Mouse (Mus musculus) hindbrain, postnatal 0 days (tissue): ENCODE measurements around the gene Klhl26. TPM values are rescaled to one million over a fixed set of nuclear protein-coding genes. Genes with fewer than 3 reads are reported as not detected.

ENCODE experiments used
- ATAC-seq: fragments of 200-750 bp; cut with Nextera tagmentation; 2 replicates; pipeline ENCODE4 v1.8.0; 2017; ENCODE audit warnings: mild to moderate bottlenecking, moderate TSS enrichment, moderate library complexity
- DNase-seq: peaks from one replicate; pipeline ENCODE4 v3.0.0-alpha.2; 2015; ENCODE audit warnings: low spot score
- H3K27ac ChIP-seq: fragments of 300-500 bp; sonication (generic); 2 replicates; pipeline ENCODE4 v1.5.1; 2014; ENCODE audit warnings: mild to moderate bottlenecking
- H3K27me3 ChIP-seq: fragments of 300-500 bp; sonication (generic); 2 replicates; pipeline ENCODE4 v1.6.1; 2014; ENCODE audit warnings: low read length, mixed read lengths; ENCODE audit not compliant: insufficient read depth
- H3K36me3 ChIP-seq: fragments of 300-500 bp; sonication (generic); 2 replicates; pipeline ENCODE4 v1.6.1; 2014; ENCODE audit warnings: low read length, mixed read lengths; ENCODE audit not compliant: insufficient read depth
- H3K4me1 ChIP-seq: fragments of 300-500 bp; sonication (generic); 2 replicates; pipeline ENCODE4 v1.6.1; 2014; ENCODE audit warnings: antibody characterized with exemption, low read length, mixed read lengths; ENCODE audit not compliant: insufficient read depth
- H3K4me2 ChIP-seq: fragments of 300-500 bp; sonication (generic); 2 replicates; pipeline ENCODE4 v1.6.1; 2014; ENCODE audit warnings: low read depth, mild to moderate bottlenecking, low read length, moderate library complexity, mixed read lengths
- H3K4me3 ChIP-seq: fragments of 300-500 bp; sonication (generic); 2 replicates; pipeline ENCODE4 v1.5.1; 2014; ENCODE audit warnings: low read length
- H3K9ac ChIP-seq: fragments of 300-500 bp; sonication (generic); replicated peaks from 2 replicates; pipeline ENCODE4 v1.6.1; 2014; ENCODE audit warnings: mild to moderate bottlenecking, low read length, moderate library complexity, mixed read lengths
- H3K9me3 ChIP-seq: fragments of 300-500 bp; sonication (generic); 2 replicates; pipeline ENCODE4 v1.6.1; 2016; ENCODE audit warnings: low read length, mixed read lengths
- CTCF ChIP-seq: IDR thresholded peaks from 2 replicates; pipeline ENCODE4 v1.5.1; 2016; ENCODE audit warnings: antibody characterized with exemption, control low read depth, low read depth
- WGBS: fragments of 180-500 bp; shearing (Covaris S2); extraction: QIAGEN DNeasy Blood & Tissue Kit; methylation state at CpG from one replicate; pipeline ENCODE4 v1.1.7; 2014; 5-methylcytosine and 5-hydroxymethylcytosine counted together
- polyA plus RNA-seq: library from polyadenylated mRNA; unstranded; fragments of >200 nt; fragmentation: Nextera tagmentation; extraction: Ambion mirVana; gene quantifications from 2 replicates; pipeline ENCODE4 v1.2.1, GENCODE M21; 2015
- total RNA-seq: library from RNA; depleted of rRNA; stranded (reverse); fragments of >200 nt; gene quantifications from 2 replicates; pipeline ENCODE4 v1.2.3, GENCODE M21; 2014

Gene Klhl26
- total and polyA plus RNA-seq, 2 experiments from 2014 or later: 35.8 to 61.8 TPM

DNA sequence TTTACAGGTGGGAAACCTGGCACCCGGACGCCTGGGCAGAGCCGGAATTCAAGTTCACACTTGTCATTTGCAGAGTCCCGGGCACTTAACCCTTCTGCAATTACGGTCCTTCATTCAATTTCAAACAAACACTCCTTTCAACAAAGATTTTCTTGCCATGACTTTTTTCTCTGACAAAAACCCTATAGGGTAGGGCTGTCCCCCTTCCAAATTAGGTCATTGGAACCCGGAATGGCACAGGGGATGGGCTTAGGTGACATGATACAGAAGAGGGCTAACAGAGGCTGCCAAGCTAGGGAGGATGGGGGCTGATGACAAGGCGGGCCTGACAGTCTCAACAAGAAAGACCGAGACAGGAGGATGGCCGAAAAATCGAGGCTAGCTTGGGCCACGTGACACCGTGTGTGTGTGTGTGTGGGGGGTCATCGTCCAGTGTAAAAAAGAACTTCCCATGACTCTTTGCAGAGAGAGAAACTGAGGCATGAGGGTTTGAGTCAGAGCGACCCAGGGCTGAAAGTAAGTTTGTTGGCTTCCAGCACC is 12.2 kb upstream of the Klhl26 start:
- Histone ChIP-seq H3K4me1 (peaks cover 8% of the 10 kb centered on the region; the same call in 1 of the 2 replicates), H3K27me3 (peaks cover 57% of the 10 kb centered on the region), H3K27ac (no peak overlapping the region), H3K9ac (no peak overlapping the region), H3K4me2 (peak overlapping the region; percentile 34; the same call in 1 of the 2 replicates), H3K9me3 (no peaks in the 10 kb centered on the region), H3K4me3 (peak overlapping the region; percentile 56; the same call in 1 of the 2 replicates), H3K36me3 (no peaks in the 10 kb centered on the region)
- 3% methylated on average over 14 of the region's 14 CpGs for WGBS
- ATAC-seq: no peak
- no peak for DNase-seq
- TF ChIP-seq CTCF: no peak

DNA sequence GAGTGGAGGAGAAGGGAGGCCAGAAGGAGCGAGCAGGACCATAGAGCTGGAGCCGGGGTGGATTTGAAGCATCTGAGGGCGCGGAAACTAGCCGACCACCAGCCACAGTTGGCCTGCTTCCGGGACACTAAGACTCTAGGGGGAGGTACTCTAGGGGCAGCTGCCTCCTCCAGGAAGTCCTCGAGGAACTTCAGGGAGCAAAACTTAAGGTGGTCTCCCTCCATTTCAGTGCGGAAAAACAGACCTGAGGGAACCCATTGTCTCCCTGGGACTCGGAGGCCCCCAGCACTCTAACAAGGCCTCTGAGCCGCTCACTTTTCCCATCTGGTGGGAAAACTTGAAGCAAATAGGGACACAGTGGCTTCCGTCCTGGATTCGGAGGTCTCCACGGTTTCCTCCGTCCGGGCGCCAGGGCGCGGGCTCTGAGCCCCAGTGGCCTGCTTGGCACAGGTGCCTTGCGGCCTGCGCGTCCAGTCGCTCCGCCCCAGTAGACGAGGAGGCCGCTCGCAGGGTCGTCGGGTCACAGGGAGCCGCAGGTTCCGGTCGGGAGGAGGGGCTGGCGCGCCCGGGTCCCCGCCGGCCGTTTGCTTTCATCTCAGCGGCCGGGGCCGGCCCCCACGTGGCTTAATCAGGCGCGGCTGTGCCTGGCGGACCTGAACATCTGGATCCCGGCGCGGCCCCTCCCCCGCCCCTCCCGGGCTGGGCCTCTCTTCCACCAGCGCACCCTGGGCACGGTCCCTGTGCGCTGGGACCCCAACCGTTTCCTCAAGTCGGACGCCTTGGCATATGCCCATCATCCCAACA is 11.4 kb upstream of the Klhl26 start:
- H3K9me3 ChIP-seq: no peaks in the 10 kb centered on the region
- H3K36me3 ChIP-seq: no peaks in the 10 kb centered on the region
- H3K4me2 ChIP-seq: peak overlapping the region; percentile 63
- no peak for ATAC-seq
- peak overlapping the region; percentile 33 for H3K9ac ChIP-seq
- TF ChIP-seq CTCF: no peak
- H3K4me1 ChIP-seq: peaks cover 8% of the 10 kb centered on the region; the same call in 1 of the 2 replicates
- 2% methylated on average over 44 of the region's 55 CpGs for WGBS
- no peak overlapping the region for H3K27ac ChIP-seq
- DNase-seq: no peak
- H3K27me3 ChIP-seq: peaks cover 51% of the 10 kb centered on the region
- peak overlapping the region; percentile 56 for H3K4me3 ChIP-seq

DNA sequence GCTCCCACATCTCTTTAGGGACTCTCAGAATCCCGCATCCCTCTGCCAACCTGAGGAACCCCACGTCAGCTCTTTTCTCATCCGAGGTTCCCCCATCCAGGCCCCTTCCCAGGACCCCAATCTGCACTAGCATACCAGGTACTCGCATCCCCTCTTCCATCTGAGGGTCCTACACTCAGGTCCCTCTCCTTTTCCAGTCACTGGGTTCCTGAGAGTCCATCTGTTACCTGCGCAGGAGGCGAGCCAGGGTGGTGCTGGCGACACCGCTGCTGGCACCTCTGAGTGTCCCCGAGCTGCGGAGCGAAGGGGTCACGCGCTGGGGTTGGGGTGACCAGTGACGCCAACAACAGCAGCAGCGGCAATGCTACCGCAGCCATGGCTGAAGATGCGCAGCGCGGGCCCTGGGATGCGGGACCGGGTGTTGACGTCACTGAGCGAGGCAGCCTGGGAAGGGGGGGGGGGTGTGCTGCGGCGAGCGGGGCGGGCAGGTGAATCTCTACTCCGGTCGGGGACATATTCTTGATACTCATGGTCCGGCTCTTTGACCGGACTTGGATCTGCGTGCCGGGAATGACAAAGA is 10.3 kb upstream of the Klhl26 start, which contains the start of gene Tmem59l:
Tmem59l (minus strand) TSS at position 418 of the 580 bp plus-strand sequence.
- no peak for TF ChIP-seq CTCF
- peaks cover 8% of the 10 kb centered on the region; the same call in 1 of the 2 replicates for H3K4me1 ChIP-seq
- peak within 1 kb of the TSS; percentile 60; the same call in 1 of the 2 replicates for H3K27ac ChIP-seq
- peak within 1 kb of the TSS; percentile 63 for H3K4me2 ChIP-seq
- H3K9ac ChIP-seq: peak within 1 kb of the TSS; percentile 72
- whole genome bisulfite sequencing: 4% methylated on average over 33 of the region's 33 CpGs
- H3K4me3 ChIP-seq: peak within 1 kb of the TSS; percentile 56
- no peaks in the 10 kb centered on the region for H3K36me3 ChIP-seq
- H3K27me3 ChIP-seq: peaks cover 42% of the 10 kb centered on the region
- ATAC-seq: peak; percentile 74
- peak; percentile 72 for DNase-seq
- H3K9me3 ChIP-seq: no peaks in the 10 kb centered on the region

DNA sequence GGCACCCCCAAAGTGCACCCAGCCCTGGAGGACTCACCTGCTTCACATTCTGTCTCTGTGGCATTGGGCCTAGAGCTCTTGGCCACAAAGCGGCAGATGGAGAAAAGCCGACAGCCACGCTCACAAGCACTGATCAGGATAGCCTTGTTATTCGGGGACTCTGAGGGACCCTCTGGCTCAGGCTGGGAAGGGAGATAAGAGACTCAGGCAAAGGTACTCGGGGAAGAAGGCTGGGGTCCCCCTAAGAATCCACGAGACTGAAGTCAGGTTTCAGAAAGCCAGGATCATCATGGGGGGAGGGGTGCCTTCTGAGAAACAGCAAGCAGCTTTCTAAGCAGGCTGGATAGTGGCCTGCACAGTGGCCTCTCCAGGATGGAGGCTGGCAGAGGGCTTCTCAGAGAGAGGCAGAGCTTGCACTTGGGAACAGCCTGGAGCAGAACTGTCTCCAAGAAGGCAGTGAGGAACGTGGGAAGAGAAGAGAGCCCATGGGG is 9.5 kb upstream of the Klhl26 start:
- TF ChIP-seq CTCF: no peak
- Histone ChIP-seq H3K9me3 (no peaks in the 10 kb centered on the region), H3K4me2 (peak overlapping the region; percentile 63), H3K36me3 (no peaks in the 10 kb centered on the region), H3K9ac (peak overlapping the region; percentile 72), H3K4me1 (peaks cover 8% of the 10 kb centered on the region; the same call in 1 of the 2 replicates), H3K27me3 (peaks cover 34% of the 10 kb centered on the region), H3K4me3 (peak overlapping the region; percentile 56), H3K27ac (0 out of 2 replicates have a peak overlapping the region, but pooled peaks have one; percentile 60)
- ATAC-seq (peak; percentile 10; the same call in 1 of the 2 replicates), DNase-seq (no peak)
- 52% methylated on average over 7 of the region's 7 CpGs for WGBS

DNA sequence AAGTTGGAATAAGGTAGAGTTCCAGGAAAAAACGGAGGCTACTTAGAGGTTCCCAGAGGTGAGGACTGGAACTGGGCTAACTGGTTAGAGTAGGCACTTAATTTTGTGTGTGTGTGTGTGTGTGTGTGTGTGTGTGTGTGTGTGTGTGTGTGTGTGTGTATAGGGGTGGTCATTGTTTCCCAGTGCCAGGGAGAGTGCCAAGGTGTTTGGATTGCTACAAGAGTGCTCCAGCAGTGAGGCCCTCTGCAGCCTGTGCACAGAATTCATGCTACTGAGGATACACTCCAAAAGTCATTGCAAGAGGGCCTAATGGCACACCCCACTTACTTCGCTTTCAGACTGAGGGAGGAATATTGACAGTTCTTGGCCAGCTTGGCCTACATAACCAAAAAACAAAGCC is 6.2 kb upstream of the Klhl26 start:
- H3K27me3 ChIP-seq: peaks cover 8% of the 10 kb centered on the region
- no peak overlapping the region for H3K4me2 ChIP-seq
- WGBS: 65% methylated on average over 2 of the region's 2 CpGs
- H3K9me3 ChIP-seq: no peaks in the 10 kb centered on the region
- no peak for TF ChIP-seq CTCF
- ATAC-seq (no peak), DNase-seq (no peak)
- no peaks in the 10 kb centered on the region for H3K36me3 ChIP-seq
- no peak overlapping the region for H3K9ac ChIP-seq
- H3K4me1 ChIP-seq: peaks cover under 1% of the 10 kb centered on the region; the same call in 1 of the 2 replicates
- no peak overlapping the region for H3K27ac ChIP-seq
- no peak overlapping the region for H3K4me3 ChIP-seq

DNA sequence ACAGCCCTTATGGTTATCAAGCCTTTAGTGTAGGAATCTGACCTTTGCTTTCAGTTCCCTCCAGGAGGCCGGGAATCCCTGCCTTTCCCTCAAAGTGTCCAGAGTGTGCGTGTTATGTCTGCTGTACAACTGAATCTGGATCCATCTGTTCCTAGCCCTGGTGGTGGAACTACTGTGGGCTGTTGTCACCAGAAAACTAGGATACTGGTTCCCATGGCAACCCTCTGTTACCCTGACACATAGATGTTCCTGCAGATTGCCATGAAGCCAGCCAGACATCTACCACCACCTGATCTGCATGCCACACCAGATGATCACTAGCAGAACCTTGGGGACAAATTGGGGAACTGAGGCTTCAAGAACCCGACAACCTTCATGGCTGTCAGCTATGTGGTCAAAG is 5.1 kb upstream of the Klhl26 start:
- H3K4me1 ChIP-seq: 0 out of 2 replicates have a peak, but pooled peaks cover 6% of the 10 kb centered on the region
- 71% methylated on average over 3 of the region's 3 CpGs for WGBS
- H3K4me3 ChIP-seq: no peak overlapping the region
- no peak for TF ChIP-seq CTCF
- no peak for ATAC-seq
- H3K9me3 ChIP-seq: no peaks in the 10 kb centered on the region
- no peak for DNase-seq
- H3K27me3 ChIP-seq: peaks cover 8% of the 10 kb centered on the region
- no peak overlapping the region for H3K9ac ChIP-seq
- no peaks in the 10 kb centered on the region for H3K36me3 ChIP-seq
- no peak overlapping the region for H3K4me2 ChIP-seq
- H3K27ac ChIP-seq: no peak overlapping the region
